Mouse (Mus musculus) stomach, postnatal 0 days (tissue): ENCODE measurements at regions not wholly inside any gene's neighbourhood (a gene's known extent, or its start where the extent isn't known, plus 50 kb on each side); places are given as distances from the start of the nearest gene placed in this dataset.
A peak's percentile ranks its signal among the peaks of the same experiment; 100 is the strongest.

Experiments
- ATAC-seq: fragments of 200-750 bp; cut with Nextera tagmentation; 2 replicates; pipeline ENCODE4 v1.8.0; 2017; ENCODE audit not compliant: low FRiP score, low TSS enrichment
- DNase-seq: peaks from one replicate; pipeline ENCODE4 v3.0.0-alpha.2; 2016; ENCODE audit warnings: low spot score
- H3K27ac ChIP-seq: fragments of 300-500 bp; sonication (generic); replicated peaks from 2 replicates; pipeline ENCODE4 v1.5.1; 2014; ENCODE audit warnings: mild to moderate bottlenecking, control low read depth
- H3K27me3 ChIP-seq: fragments of 300-500 bp; sonication (generic); 2 replicates; pipeline ENCODE4 v1.6.1; 2014; ENCODE audit warnings: low read length; ENCODE audit not compliant: control insufficient read depth, insufficient read depth
- H3K36me3 ChIP-seq: fragments of 300-500 bp; sonication (generic); 2 replicates; pipeline ENCODE4 v1.6.1; 2014; ENCODE audit warnings: low read length, mixed read lengths; ENCODE audit not compliant: control insufficient read depth, insufficient read depth
- H3K4me1 ChIP-seq: fragments of 300-500 bp; sonication (generic); replicated peaks from 2 replicates; pipeline ENCODE4 v1.6.1; 2014; ENCODE audit warnings: antibody characterized with exemption; ENCODE audit not compliant: control insufficient read depth, insufficient read depth
- H3K4me2 ChIP-seq: fragments of 300-500 bp; sonication (generic); replicated peaks from 2 replicates; pipeline ENCODE4 v1.6.1; 2014; ENCODE audit warnings: low read depth, mild to moderate bottlenecking, control low read depth, moderate library complexity
- H3K4me3 ChIP-seq: fragments of 300-500 bp; sonication (generic); 2 replicates; pipeline ENCODE4 v1.5.1; 2014; ENCODE audit warnings: low read depth, low read length, control low read depth
- H3K9ac ChIP-seq: fragments of 300-500 bp; sonication (generic); 2 replicates; pipeline ENCODE4 v1.6.1; 2014; ENCODE audit warnings: mild to moderate bottlenecking, low read length, control low read depth, mixed read lengths
- H3K9me3 ChIP-seq: fragments of 300-500 bp; sonication (generic); 2 replicates; pipeline ENCODE4 v1.6.1; 2016; ENCODE audit warnings: low read length; ENCODE audit not compliant: control insufficient read depth
- CTCF ChIP-seq: IDR thresholded peaks from 2 replicates; pipeline ENCODE4 v1.5.1; 2016; ENCODE audit warnings: antibody characterized with exemption, low read depth, mild to moderate bottlenecking, moderate library complexity
- EP300 ChIP-seq: optimal IDR thresholded peaks from 2 replicates; pipeline ENCODE3; 2016; ENCODE audit warnings: antibody characterized with exemption
- WGBS: fragments of 180-500 bp; shearing (Covaris S2); extraction: QIAGEN DNeasy Blood & Tissue Kit; methylation state at CpG from one replicate; pipeline ENCODE4 v1.1.7; 2014; 5-methylcytosine and 5-hydroxymethylcytosine counted together

DNA sequence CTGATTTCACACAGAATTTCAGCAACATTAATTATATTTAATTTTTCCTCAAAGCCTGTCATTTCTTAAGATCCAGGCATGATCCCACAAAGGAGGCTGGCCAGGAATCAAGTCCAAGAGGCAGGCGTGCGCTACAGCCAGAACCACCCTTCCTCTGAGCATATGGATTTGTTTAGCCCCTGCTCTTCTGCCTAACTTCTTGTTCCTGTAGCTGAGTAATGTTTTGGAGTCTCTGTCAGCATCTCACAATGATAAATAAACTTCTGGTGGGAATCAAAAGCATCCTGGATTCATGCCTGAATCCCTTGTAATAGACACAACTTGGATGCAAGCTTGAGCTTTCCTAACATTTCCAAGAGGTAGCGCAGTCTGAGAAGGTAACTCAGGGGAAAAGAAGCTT, 101.7 kb downstream of the Nog start:
- ATAC-seq, result no peak
- Histone ChIP-seq H3K36me3 (no peaks in the 10 kb centered on the region), H3K27me3 (no peaks in the 10 kb centered on the region), H3K9me3 (no peaks in the 10 kb centered on the region), H3K4me3 (no peak overlapping the region), H3K4me2 (no peak overlapping the region), H3K4me1 (no peaks in the 10 kb centered on the region), H3K27ac (no peak overlapping the region), H3K9ac (no peak overlapping the region)
- no peak for DNase-seq
- no peak for TF ChIP-seq EP300
- TF ChIP-seq CTCF, result no peak
- 62% methylated on average over 3 of the region's 3 CpGs for WGBS

DNA sequence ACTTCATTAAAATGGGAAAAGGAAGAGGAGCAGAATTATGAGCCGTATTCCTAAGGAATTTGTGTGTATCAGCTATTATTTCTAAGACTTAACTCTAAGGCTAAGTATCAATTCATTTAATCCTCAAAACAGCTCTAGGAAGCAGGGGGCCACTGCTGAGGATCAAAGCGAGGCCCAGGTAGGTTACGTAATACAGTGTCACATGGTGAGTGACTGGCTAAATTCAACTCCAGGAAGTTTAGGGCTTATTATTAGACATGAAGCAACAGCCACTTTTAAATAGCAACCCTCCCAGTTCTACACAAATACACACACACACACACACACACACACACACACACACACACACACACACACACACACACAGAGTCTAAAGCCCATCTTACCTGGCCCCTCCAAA, 109.3 kb downstream of the Nog start:
- no peak overlapping the region for H3K4me2 ChIP-seq
- no peak overlapping the region for H3K27ac ChIP-seq
- no peaks in the 10 kb centered on the region for H3K27me3 ChIP-seq
- H3K4me1 ChIP-seq, result no peaks in the 10 kb centered on the region
- 64% methylated on average over 3 of the region's 3 CpGs for WGBS
- H3K9me3 ChIP-seq, result no peaks in the 10 kb centered on the region
- ATAC-seq, result no peak
- H3K9ac ChIP-seq, result no peak overlapping the region
- no peak overlapping the region for H3K4me3 ChIP-seq
- no peak for DNase-seq
- H3K36me3 ChIP-seq, result no peaks in the 10 kb centered on the region
- no peak for TF ChIP-seq EP300
- TF ChIP-seq CTCF, result no peak

DNA sequence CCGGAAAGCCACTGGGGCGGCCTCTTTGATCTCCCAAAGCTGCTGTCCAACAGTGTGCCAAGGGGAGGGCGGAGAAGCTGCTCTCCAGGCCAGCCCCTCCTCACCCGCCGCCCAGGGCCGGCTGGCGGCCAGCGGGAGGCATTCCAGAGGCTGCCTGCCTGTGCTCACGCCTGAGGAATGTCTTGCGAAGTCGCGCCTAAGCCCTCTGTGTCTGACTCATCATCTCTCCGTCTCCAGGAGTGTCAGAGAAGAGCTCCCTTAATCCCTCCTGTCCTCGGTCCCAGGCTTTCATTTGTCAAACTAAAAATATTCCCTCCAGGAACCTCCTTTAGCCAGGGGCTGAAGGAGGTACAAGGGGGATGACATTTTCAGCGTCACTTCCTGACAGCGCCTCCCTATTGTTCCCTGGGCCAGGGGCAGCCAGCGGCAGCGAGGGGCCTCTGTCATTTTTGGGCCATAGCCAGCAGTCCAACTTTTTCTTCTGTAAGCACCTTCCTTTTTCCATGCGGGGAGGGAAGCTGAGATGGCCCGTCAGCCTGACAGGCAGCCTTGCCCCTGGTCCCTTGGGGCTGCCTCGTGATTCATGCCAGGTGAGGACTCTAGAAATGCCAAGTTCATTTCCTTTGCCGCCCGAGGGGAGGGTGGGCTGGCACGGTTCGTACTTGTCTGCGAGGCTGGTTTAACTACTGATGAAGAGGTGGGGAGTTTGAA, 113.4 kb downstream of the Gm525 start:
- 1% methylated on average over 26 of the region's 26 CpGs for WGBS
- H3K27me3 ChIP-seq, result no peaks in the 10 kb centered on the region
- 0 out of 2 replicates have a peak overlapping the region, but pooled peaks have one; percentile 50 for H3K27ac ChIP-seq
- no peak overlapping the region for H3K9ac ChIP-seq
- ATAC-seq (peak; percentile 93), DNase-seq (peak; percentile 74)
- no peaks in the 10 kb centered on the region for H3K9me3 ChIP-seq
- no peaks in the 10 kb centered on the region for H3K36me3 ChIP-seq
- H3K4me1 ChIP-seq, result no peaks in the 10 kb centered on the region; the same call in 1 of the 2 replicates
- TF ChIP-seq CTCF, result peak; percentile 2; the same call in 1 of the 2 replicates
- peak; percentile 74 for TF ChIP-seq EP300
- peak overlapping the region; percentile 33 for H3K4me2 ChIP-seq
- no peak overlapping the region for H3K4me3 ChIP-seq

DNA sequence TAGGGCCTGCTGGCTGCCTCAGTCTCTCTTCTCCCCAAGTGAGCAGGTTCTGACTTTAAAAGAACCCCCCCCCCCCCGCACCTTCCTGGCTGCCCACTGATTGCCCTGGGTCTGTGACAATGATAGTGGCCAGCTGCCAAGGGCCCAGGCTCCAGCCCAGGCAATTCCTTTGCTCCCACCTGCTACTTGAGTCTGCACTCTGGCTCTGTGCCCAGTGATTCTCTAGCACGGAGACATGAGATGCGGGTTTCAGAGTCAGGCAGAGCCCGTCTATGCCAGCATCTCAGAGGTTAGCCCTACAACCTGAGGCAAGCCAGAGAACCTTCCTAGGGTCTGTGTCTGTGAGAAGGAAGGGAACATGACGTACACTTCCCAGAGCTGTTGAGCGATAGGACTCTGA, 112.2 kb downstream of the Gm525 start:
- Histone ChIP-seq H3K4me2 (no peak overlapping the region), H3K27ac (no peak overlapping the region), H3K4me1 (no peaks in the 10 kb centered on the region; the same call in 1 of the 2 replicates), H3K27me3 (no peaks in the 10 kb centered on the region), H3K9ac (no peak overlapping the region), H3K9me3 (no peaks in the 10 kb centered on the region), H3K36me3 (no peaks in the 10 kb centered on the region), H3K4me3 (no peak overlapping the region)
- DNase-seq (peak; percentile 20), ATAC-seq (no peak)
- 42% methylated on average over 6 of the region's 6 CpGs for WGBS
- TF ChIP-seq CTCF (no peak), EP300 (no peak)

DNA sequence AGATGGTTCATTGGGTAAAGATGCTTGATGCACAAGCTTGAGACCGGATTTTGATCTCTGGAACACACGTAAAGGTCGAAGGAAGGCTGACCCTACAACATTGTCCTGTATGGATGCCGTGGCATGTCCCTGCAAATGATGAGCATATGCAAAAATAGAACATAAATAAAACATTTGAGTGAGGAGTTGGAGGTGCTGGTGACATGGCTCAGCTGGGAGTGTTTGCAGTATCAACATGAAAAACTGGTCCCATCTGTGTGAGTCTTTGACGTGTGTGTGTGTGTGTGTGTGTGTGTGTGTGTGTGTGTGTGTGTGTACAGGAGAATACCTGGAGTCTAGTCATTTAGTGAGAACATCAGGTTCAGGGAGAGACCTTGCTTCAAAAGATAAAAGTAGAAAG, 107.8 kb downstream of the Gm525 start:
- Histone ChIP-seq H3K27me3 (no peaks in the 10 kb centered on the region), H3K4me2 (no peak overlapping the region), H3K9ac (no peak overlapping the region), H3K4me3 (no peak overlapping the region), H3K36me3 (no peaks in the 10 kb centered on the region), H3K4me1 (no peaks in the 10 kb centered on the region), H3K9me3 (no peaks in the 10 kb centered on the region), H3K27ac (no peak overlapping the region)
- 74% methylated on average over 5 of the region's 5 CpGs for WGBS
- DNase-seq (no peak), ATAC-seq (no peak)
- no peak for TF ChIP-seq EP300
- no peak for TF ChIP-seq CTCF

DNA sequence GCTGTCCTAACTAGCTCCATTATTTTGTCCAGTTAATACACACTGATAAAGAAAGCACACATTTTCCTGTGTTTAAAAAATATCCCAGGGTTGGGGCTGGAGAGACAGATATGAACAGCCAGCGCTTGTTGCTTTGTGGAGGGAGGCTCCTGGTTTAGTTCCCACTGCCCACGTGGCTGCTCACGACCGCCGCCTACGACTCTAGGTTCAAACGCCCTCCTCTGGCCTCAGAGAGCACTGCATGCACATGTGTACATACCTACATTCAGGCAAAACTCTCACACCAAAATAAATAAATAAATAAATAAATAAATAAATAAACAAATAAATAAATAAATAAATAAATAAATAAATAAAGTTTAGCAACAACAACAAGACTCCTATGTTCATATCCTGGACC, 104.8 kb downstream of the Gm525 start:
- no peak for TF ChIP-seq EP300
- no peak for TF ChIP-seq CTCF
- Histone ChIP-seq H3K36me3 (no peaks in the 10 kb centered on the region), H3K9ac (no peak overlapping the region), H3K9me3 (no peaks in the 10 kb centered on the region), H3K27me3 (no peaks in the 10 kb centered on the region), H3K4me1 (no peaks in the 10 kb centered on the region), H3K27ac (no peak overlapping the region), H3K4me3 (no peak overlapping the region), H3K4me2 (no peak overlapping the region)
- ATAC-seq (no peak), DNase-seq (no peak)
- WGBS, result 89% methylated on average over 7 of the region's 7 CpGs
